Mouse (Mus musculus): ENCODE measurements around the gene Stradb.

DNA sequence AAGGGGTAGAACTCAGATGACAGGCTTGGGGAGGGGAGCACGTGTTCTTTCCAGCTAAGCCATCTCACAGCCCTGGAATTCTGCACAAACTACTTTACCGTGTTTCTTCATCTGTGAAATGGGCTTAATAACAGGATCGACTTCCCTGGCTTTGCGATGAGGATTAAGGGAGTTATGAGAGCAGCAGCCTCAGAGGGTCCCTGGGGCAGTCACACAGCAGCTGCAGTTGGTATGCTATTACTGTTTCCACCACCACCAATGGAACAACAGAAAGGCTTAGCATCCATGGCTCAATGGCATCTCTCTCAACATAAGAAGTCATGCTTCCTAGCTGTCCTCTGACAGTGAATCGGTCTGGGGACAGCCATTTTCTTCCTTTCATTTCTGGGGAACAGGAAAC, 20.8 kb upstream of the Stradb start:
- TF ChIP-seq CTCF (IDR thresholded peaks at IDR 0.05; ENCODE audit: low read depth) (no peak), EP300 (optimal IDR thresholded peaks at IDR 0.05) (no peak)

Data from stomach, postnatal 0 days (tissue).